Mouse (Mus musculus) bone marrow, adult 2 months (tissue): ENCODE measurements around the gene Pgs1.

Source experiments
- CTCF ChIP-seq: fragments of 200-500 bp; IDR thresholded peaks from 2 replicates; pipeline ENCODE4 v1.5.1; 2011; ENCODE audit warnings: low read length, control low read depth; ENCODE audit not compliant: control insufficient read depth, insufficient read depth
- POLR2A ChIP-seq: fragments of 200-500 bp; IDR thresholded peaks from 2 replicates; pipeline ENCODE4 v1.6.1; 2011; ENCODE audit warnings: low read depth, mild to moderate bottlenecking, control low read depth, low read length, borderline replicate concordance; ENCODE audit not compliant: control insufficient read depth

- TF ChIP-seq POLR2A (no peak), CTCF (no peak)
These were observed 27.9 kb upstream of the Pgs1 start for GRCm38 (mm10) chr11:117958197-117958596.
